Mouse (Mus musculus) olfactory bulb, adult 2 months (tissue): ENCODE results near the gene Kitl.

Source experiments
- CTCF ChIP-seq: fragments of 200-500 bp; IDR thresholded peaks from 2 replicates; pipeline ENCODE4 v1.5.1; 2012; ENCODE audit warnings: low read depth, mild to moderate bottlenecking, low read length, moderate library complexity; ENCODE audit not compliant: insufficient read depth
- POLR2A ChIP-seq: fragments of 200-500 bp; IDR thresholded peaks from 2 replicates; pipeline ENCODE4 v1.6.1; 2012; ENCODE audit warnings: mild to moderate bottlenecking, low read depth, low read length, moderate library complexity; ENCODE audit not compliant: insufficient read depth

DNA sequence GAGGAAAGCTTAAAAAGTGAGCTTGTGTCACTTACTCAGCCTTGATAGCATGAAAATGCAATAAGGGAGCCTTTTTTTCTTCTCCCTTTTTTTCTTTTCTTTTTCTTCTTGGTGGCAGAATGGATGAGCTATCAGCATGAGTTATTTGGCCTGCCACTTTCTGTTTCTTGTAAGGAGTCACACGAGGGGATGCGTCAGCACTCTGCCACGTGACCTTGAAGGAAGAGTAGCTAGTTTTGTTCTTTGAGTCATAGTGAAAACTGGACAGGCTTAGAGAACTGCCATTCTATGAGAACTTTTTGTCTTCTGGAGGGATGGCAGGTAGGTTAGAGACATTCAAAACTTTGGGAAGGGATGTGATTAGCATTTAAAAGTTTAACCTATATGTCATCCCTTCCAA is 17.1 kb downstream of the Kitl start:
- TF ChIP-seq CTCF = no peak
- TF ChIP-seq POLR2A = no peak
